Mouse (Mus musculus): Measurements from ENCODE around the gene Dst. TPM values are rescaled to one million over a fixed set of nuclear protein-coding genes. Genes with fewer than 3 reads are reported as not detected.

Gene Dst
- polyA plus RNA-seq, 1 experiment: 197 TPM

DNA sequence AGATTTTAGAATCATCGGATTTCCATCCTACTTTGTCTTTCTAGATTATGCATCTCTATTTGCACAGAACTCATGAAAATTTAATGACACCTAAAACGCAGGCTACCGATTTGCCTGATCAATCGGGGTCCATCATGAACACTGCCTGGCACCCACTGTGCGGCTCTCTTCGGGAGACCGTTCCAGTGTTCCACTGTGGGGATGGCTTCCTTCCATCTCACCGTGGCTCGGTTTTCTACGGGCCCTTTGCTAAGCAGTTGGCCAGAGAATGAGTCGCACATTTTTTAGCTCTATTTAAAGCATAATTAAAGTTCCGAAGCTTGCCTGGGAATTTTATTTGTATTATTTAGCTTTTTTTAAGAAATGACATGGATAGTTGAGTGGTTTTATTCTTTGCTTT lies 72.4 kb downstream of the Dst start:
- 64% methylated on average over 12 of the region's 12 CpGs for WGBS
- Histone ChIP-seq H3K4me3 (ENCODE audit: insufficient read depth, low read depth, low read length) (no peak overlapping the region), H3K27ac (ENCODE audit: insufficient read depth, low read depth, low read length) (no peak overlapping the region), H3K4me1 (ENCODE audit: control insufficient read depth, insufficient read depth, low read length) (peaks cover 2% of the 10 kb centered on the region; the same call in 1 of the 2 replicates)
- no peak for TF ChIP-seq CTCF (IDR thresholded peaks at IDR 0.05; ENCODE audit: insufficient read depth, low read depth, low read length)
- TF ChIP-seq POLR2A (IDR thresholded peaks at IDR 0.05; ENCODE audit: insufficient read depth, low read depth, low read length): no peak

GRCm38 (mm10) chr1:33989643-33990042 lies 81.6 kb downstream of the Dst start:
- H3K4me1 ChIP-seq (ENCODE audit: control insufficient read depth, insufficient read depth, low read length): peaks cover 2% of the 10 kb centered on the region; the same call in 1 of the 2 replicates
- H3K27ac ChIP-seq (ENCODE audit: insufficient read depth, low read depth, low read length): no peak overlapping the region
- WGBS: 91% methylated on average over 13 of the region's 13 CpGs
- no peak for TF ChIP-seq POLR2A (IDR thresholded peaks at IDR 0.05; ENCODE audit: insufficient read depth, low read depth, low read length)
- TF ChIP-seq CTCF (IDR thresholded peaks at IDR 0.05; ENCODE audit: insufficient read depth, low read depth, low read length): no peak
- H3K4me3 ChIP-seq (ENCODE audit: insufficient read depth, low read depth, low read length): no peak overlapping the region

DNA sequence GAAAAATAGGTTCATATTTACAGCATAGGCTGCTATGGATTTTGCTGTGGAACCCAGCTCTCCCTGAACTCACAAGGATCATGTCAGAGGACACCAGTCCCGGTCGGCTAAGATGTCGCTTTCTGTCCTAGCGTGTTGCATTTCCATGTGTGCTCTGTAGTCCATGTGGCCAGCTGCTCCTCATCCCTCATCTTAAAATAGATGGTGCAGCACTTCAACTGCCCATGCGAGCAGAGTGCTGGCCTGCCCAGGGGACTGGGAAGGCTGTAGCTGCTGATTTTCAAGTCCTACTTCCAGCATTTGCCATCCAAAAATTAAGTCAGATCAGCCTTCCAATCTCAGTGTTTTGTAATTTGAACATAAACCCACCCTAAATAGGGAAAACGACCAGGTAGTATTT lies 83.0 kb downstream of the Dst start:
- WGBS: 89% methylated on average over 6 of the region's 6 CpGs
- Histone ChIP-seq H3K4me3 (ENCODE audit: insufficient read depth, low read depth, low read length) (no peak overlapping the region), H3K27ac (ENCODE audit: insufficient read depth, low read depth, low read length) (no peak overlapping the region), H3K4me1 (ENCODE audit: control insufficient read depth, insufficient read depth, low read length) (peaks cover 2% of the 10 kb centered on the region; the same call in 1 of the 2 replicates)
- no peak for TF ChIP-seq POLR2A (IDR thresholded peaks at IDR 0.05; ENCODE audit: insufficient read depth, low read depth, low read length)
- no peak for TF ChIP-seq CTCF (IDR thresholded peaks at IDR 0.05; ENCODE audit: insufficient read depth, low read depth, low read length)

DNA sequence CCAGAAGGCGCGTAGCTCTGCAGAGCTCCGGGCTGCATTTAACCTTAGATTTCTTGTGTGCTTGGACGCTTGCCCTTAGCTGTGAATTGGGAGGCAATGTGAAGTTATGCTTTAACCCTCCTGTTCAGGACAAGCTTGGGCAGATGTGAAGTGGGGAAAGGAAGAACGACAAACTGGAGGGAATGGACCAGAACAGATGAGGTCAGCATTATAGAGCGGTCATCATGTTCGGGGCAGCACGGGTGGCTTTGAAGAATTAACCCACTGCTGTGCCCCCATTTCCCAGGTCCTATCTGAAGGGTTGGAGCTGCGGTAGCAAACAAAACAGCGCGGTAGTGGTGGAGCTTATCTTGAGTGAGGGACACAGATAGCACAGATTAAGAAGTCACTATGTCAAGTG lies 84.8 kb downstream of the Dst start:
- H3K4me1 ChIP-seq (ENCODE audit: control insufficient read depth, insufficient read depth, low read length): peaks cover 2% of the 10 kb centered on the region; the same call in 1 of the 2 replicates
- H3K4me3 ChIP-seq (ENCODE audit: insufficient read depth, low read depth, low read length): no peak overlapping the region
- WGBS: 93% methylated on average over 11 of the region's 11 CpGs
- H3K27ac ChIP-seq (ENCODE audit: insufficient read depth, low read depth, low read length): no peak overlapping the region
- TF ChIP-seq CTCF (IDR thresholded peaks at IDR 0.05; ENCODE audit: insufficient read depth, low read depth, low read length): no peak
- TF ChIP-seq POLR2A (IDR thresholded peaks at IDR 0.05; ENCODE audit: insufficient read depth, low read depth, low read length): no peak

- Histone ChIP-seq H3K4me1 (ENCODE audit: control insufficient read depth, insufficient read depth, low read length) (peaks cover 2% of the 10 kb centered on the region; the same call in 1 of the 2 replicates), H3K27ac (ENCODE audit: insufficient read depth, low read depth, low read length) (no peak overlapping the region), H3K4me3 (ENCODE audit: insufficient read depth, low read depth, low read length) (no peak overlapping the region)
- 75% methylated on average over 9 of the region's 9 CpGs for WGBS
- TF ChIP-seq POLR2A (IDR thresholded peaks at IDR 0.05; ENCODE audit: insufficient read depth, low read depth, low read length) (no peak), CTCF (IDR thresholded peaks at IDR 0.05; ENCODE audit: insufficient read depth, low read depth, low read length) (no peak)
These were observed 86.2 kb downstream of the Dst start for GRCm38 (mm10) chr1:33994201-33994600.

DNA sequence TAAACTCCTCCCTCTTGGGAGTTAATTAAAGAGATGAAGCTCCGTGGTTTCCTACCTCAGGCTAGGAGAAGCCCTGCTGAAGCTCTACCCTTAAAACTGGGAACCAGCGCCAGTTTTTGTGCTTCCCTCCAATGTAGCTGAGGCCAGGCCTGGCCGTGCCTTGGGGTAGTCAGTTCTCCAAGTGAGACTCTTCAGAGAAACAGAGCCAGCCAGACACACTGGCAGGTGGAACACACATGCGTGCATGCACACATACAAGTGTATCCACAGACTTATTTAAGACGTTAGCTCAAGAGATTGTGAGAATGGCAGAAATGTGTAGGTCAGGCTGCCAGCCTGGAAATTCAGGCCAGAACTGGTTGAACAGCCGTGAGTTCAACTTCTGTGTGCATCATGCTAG lies 87.4 kb downstream of the Dst start:
- H3K4me3 ChIP-seq (ENCODE audit: insufficient read depth, low read depth, low read length): no peak overlapping the region
- TF ChIP-seq POLR2A (IDR thresholded peaks at IDR 0.05; ENCODE audit: insufficient read depth, low read depth, low read length) (no peak), CTCF (IDR thresholded peaks at IDR 0.05; ENCODE audit: insufficient read depth, low read depth, low read length) (no peak)
- 95% methylated on average over 6 of the region's 6 CpGs for WGBS
- H3K4me1 ChIP-seq (ENCODE audit: control insufficient read depth, insufficient read depth, low read length): peaks cover 2% of the 10 kb centered on the region; the same call in 1 of the 2 replicates
- no peak overlapping the region for H3K27ac ChIP-seq (ENCODE audit: insufficient read depth, low read depth, low read length)

DNA sequence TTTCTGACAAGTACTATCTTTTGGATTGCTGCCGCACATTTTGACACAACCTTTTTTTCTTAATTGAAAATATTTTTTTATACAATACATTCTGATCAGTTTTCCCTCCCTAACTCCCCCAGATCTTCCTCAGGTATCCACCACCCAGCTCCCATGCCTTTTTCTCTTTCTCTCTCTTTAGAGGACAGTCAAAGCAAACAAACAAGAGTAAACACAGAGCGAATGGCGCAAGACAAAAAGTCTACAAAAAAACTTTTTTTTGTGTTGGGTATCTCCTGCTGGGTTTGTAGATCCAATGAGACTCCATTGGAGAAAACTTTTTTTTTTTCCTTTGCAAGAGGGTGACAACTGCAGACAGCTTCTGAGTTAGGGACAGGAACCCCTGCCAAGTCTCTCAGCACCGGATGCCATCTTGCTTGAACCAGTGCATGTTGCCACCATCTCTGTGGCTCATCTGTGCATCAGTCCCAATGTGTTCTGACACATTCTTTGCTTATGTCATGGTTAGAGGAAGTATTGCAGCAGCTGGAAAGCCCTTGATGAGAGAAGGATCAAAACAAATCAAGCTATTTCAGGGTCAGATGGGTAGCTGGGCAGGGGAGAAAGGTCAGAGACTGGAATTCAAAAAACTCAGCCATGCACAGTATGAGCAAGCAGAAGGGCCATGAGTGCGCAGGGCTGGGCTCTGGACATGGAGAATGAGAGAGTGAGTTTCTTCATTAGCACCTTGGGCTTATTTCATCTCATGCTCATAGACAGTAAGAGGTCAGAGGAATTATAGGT lies 88.3 kb downstream of the Dst start:
- no peak overlapping the region for H3K4me3 ChIP-seq (ENCODE audit: insufficient read depth, low read depth, low read length)
- 94% methylated on average over 5 of the region's 5 CpGs for WGBS
- H3K27ac ChIP-seq (ENCODE audit: insufficient read depth, low read depth, low read length): no peak overlapping the region
- H3K4me1 ChIP-seq (ENCODE audit: control insufficient read depth, insufficient read depth, low read length): peaks cover 2% of the 10 kb centered on the region; the same call in 1 of the 2 replicates
- no peak for TF ChIP-seq CTCF (IDR thresholded peaks at IDR 0.05; ENCODE audit: insufficient read depth, low read depth, low read length)
- no peak for TF ChIP-seq POLR2A (IDR thresholded peaks at IDR 0.05; ENCODE audit: insufficient read depth, low read depth, low read length)

DNA sequence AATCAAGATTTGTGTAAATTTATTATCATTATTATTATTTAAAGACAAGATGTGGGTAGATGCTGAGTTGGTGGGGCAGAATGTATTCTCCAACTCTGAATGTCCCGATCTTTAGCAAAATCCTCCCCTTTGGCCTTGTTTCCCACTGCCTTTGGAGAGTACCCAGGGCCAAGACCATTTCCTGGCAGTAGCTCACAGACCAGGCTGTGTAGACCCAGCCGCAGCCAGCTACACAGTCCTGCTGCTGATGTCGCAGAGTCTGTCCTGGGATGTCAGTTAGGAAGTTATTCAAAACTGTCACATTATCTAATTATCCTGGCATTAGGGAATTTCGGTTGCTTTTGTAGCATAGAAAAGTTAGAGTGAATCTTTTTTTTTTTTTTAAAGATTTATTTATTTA lies 94.3 kb downstream of the Dst start:
- no peak for TF ChIP-seq POLR2A (IDR thresholded peaks at IDR 0.05; ENCODE audit: insufficient read depth, low read depth, low read length)
- Histone ChIP-seq H3K27ac (ENCODE audit: insufficient read depth, low read depth, low read length) (no peak overlapping the region), H3K4me1 (ENCODE audit: control insufficient read depth, insufficient read depth, low read length) (peaks cover 6% of the 10 kb centered on the region; the same call in 1 of the 2 replicates), H3K4me3 (ENCODE audit: insufficient read depth, low read depth, low read length) (no peak overlapping the region)
- WGBS: 79% methylated on average over 4 of the region's 4 CpGs

- 87% methylated on average over 9 of the region's 9 CpGs for WGBS
- peaks cover 9% of the 10 kb centered on the region; the same call in 1 of the 2 replicates for H3K4me1 ChIP-seq (ENCODE audit: control insufficient read depth, insufficient read depth, low read length)
- H3K27ac ChIP-seq (ENCODE audit: insufficient read depth, low read depth, low read length): no peak overlapping the region
- TF ChIP-seq POLR2A (IDR thresholded peaks at IDR 0.05; ENCODE audit: insufficient read depth, low read depth, low read length) (no peak), CTCF (IDR thresholded peaks at IDR 0.05; ENCODE audit: insufficient read depth, low read depth, low read length) (no peak)
- H3K4me3 ChIP-seq (ENCODE audit: insufficient read depth, low read depth, low read length): no peak overlapping the region
These were observed 94.9 kb downstream of the Dst start for GRCm38 (mm10) chr1:34002970-34003369.
